Mouse (Mus musculus) spleen, embryonic (tissue): ENCODE data around the gene Rab11fip3.

Source experiments
- CTCF ChIA-PET: fragments of 350-600 bp; sonication (Branson Sonifier 250); formaldehyde crosslinking; loops from one replicate; lab custom pipeline; 2022; lab: Charles Lee

Gene Rab11fip3

GRCm38 (mm10) chr17:26005731-26006450, 63.5 kb downstream of the Rab11fip3 start:
- CTCF ChIA-PET = no interaction called here

GRCm38 (mm10) chr17:26004711-26005110, 64.6 kb downstream of the Rab11fip3 start:
- CTCF ChIA-PET = no interaction called here

- CTCF ChIA-PET = no interaction called here
Measured at GRCm38 (mm10) chr17:26003864-26004263, 65.5 kb downstream of the Rab11fip3 start.

GRCm38 (mm10) chr17:25998425-25998824, 70.9 kb downstream of the Rab11fip3 start:
- CTCF ChIA-PET = no interaction called here

- CTCF ChIA-PET = no interaction called here
Measured at GRCm38 (mm10) chr17:25993489-25993888, 75.9 kb downstream of the Rab11fip3 start.

GRCm38 (mm10) chr17:25992274-25992673, 77.1 kb downstream of the Rab11fip3 start:
- CTCF ChIA-PET = no interaction called here

GRCm38 (mm10) chr17:25990331-25990730, 79.0 kb downstream of the Rab11fip3 start:
- CTCF ChIA-PET = no interaction called here

GRCm38 (mm10) chr17:25985306-25986294, 83.8 kb downstream of the Rab11fip3 start, which contains the start of gene Capn15:
Gene Capn15 (minus strand): TSS chr17:25985796.
- CTCF ChIA-PET = interaction anchor here (0.6 to 1.1 kb wide), 2 partner anchors 37 to 114 kb away, joined by 3 read pairs; no protein-coding TSS in a partner anchor

GRCm38 (mm10) chr17:25984556-25985305, 84.6 kb downstream of the Rab11fip3 start:
- CTCF ChIA-PET = interaction anchor here (1.1 kb wide), 1 partner anchor 113 kb away, joined by 3 read pairs; no protein-coding TSS in a partner anchor

GRCm38 (mm10) chr17:25984066-25984465, 85.3 kb downstream of the Rab11fip3 start:
- CTCF ChIA-PET = no interaction called here

GRCm38 (mm10) chr17:25982913-25983312, 86.4 kb downstream of the Rab11fip3 start:
- CTCF ChIA-PET = no interaction called here

- CTCF ChIA-PET = interaction anchor here (0.7 kb wide), 2 partner anchors 1040 to 1648 kb away, joined by 3 read pairs; no protein-coding TSS in a partner anchor
Measured at GRCm38 (mm10) chr17:25980854-25981253, 88.5 kb downstream of the Rab11fip3 start.

GRCm38 (mm10) chr17:25979829-25980738, 89.3 kb downstream of the Rab11fip3 start:
- CTCF ChIA-PET = no interaction called here

- CTCF ChIA-PET = interaction anchor here (0.6 kb wide), 2 partner anchors 70 to 502 kb away, joined by 3 read pairs; no protein-coding TSS in a partner anchor
Measured at GRCm38 (mm10) chr17:25970954-25971707, 98.2 kb downstream of the Rab11fip3 start.

GRCm38 (mm10) chr17:25970448-25970847, 98.9 kb downstream of the Rab11fip3 start:
- CTCF ChIA-PET = interaction anchor here (0.6 kb wide), 1 partner anchor 69 kb away, joined by 3 read pairs; no protein-coding TSS in a partner anchor

- CTCF ChIA-PET = no interaction called here
Measured at GRCm38 (mm10) chr17:25968176-25968575, 101.2 kb downstream of the Rab11fip3 start.

GRCm38 (mm10) chr17:25967652-25968051, 101.7 kb downstream of the Rab11fip3 start:
- CTCF ChIA-PET = no interaction called here

GRCm38 (mm10) chr17:25964271-25964670, 105.1 kb downstream of the Rab11fip3 start:
- CTCF ChIA-PET = no interaction called here

GRCm38 (mm10) chr17:25962413-25962905, 106.9 kb downstream of the Rab11fip3 start:
- CTCF ChIA-PET = no interaction called here
